ENCODE assay signal across 17 mouse cellular contexts in the genomic region with DNA sequence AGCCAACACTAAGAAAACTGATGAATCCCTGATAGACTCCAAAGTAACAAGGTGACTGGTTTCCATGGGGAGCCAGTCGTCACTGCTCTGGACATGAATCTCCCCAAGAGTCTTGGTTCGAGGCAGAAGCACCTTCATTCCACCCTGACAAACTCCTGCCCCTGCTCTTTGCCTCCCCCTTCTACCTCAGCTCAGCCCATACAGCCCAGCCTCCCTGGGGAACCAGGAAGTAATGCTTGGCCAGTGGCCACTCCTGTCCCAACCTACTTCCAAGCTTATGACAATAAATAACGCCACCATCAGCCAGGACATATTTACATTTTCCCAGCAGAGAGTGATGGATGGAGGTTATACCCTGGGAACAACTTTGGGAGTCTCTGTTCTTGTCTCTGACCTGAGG. TPM values are rescaled to one million over a fixed set of nuclear protein-coding genes. Genes with fewer than 3 reads are reported as not detected.
"Had no signal": no experiment of that assay in that cellular context is flagged by ENCODE, and none has a peak within 500 bp of the region (broad histone marks: within the 10 kb centered on the region; RNA-seq: fewer than 3 reads in every experiment).

No protein-coding gene starts in this region.

- H3K4me1 ChIP-seq: midbrain, embryonic 12.5 days; neural tube, embryonic 13.5 days had no signal

- H3K27ac ChIP-seq: layer of hippocampus, adult 2 months; limb, embryonic 13.5 days; liver, embryonic 14.5 days; lung, embryonic 15.5 days; midbrain, embryonic 12.5 days; neural tube, embryonic 13.5 days; stomach, embryonic 15.5 days had no signal

- ATAC-seq: hindbrain, embryonic 16.5 days; inflammation-experienced regulatory T-cells, adult 6 months; midbrain, embryonic 16.5 days had no signal

- H3K27me3 ChIP-seq: limb, embryonic 13.5 days; lung, embryonic 15.5 days; neural tube, embryonic 13.5 days; stomach, embryonic 15.5 days had no signal

- H3K4me2 ChIP-seq: limb, embryonic 13.5 days; lung, embryonic 15.5 days; midbrain, embryonic 12.5 days; neural tube, embryonic 13.5 days; stomach, embryonic 15.5 days had no signal

- H3K9ac ChIP-seq: limb, embryonic 13.5 days; liver, embryonic 14.5 days; lung, embryonic 15.5 days; midbrain, embryonic 12.5 days; neural tube, embryonic 13.5 days; stomach, embryonic 15.5 days had no signal

- DNase-seq: kidney, adult 8-10 months; kidney, postnatal 25 days; left cerebral cortex, postnatal 4 days; retina, postnatal 1 day; right cerebral cortex, postnatal 4 days; spleen, adult 18-20 months; thymus, postnatal 4 days had no signal

- H3K9me3 ChIP-seq: limb, embryonic 13.5 days; lung, embryonic 15.5 days; midbrain, embryonic 12.5 days; neural tube, embryonic 13.5 days; stomach, embryonic 15.5 days had no signal

- H3K4me3 ChIP-seq: layer of hippocampus, adult 2 months; limb, embryonic 13.5 days; lung, embryonic 15.5 days; midbrain, embryonic 12.5 days; neural tube, embryonic 13.5 days; stomach, embryonic 15.5 days had no signal

- H3K36me3 ChIP-seq: limb, embryonic 13.5 days; lung, embryonic 15.5 days; midbrain, embryonic 12.5 days; neural tube, embryonic 13.5 days; stomach, embryonic 15.5 days had no signal

RNA-seq across cellular contexts. Expression of a gene that starts 45.9 kb away (rescaled TPM):
- polyA plus RNA-seq: inflammation-experienced regulatory T-cells, adult 6 months had no signal
